Mouse (Mus musculus) right cerebral cortex, postnatal 4 days (tissue): Measurements from ENCODE around the gene Gm609.
"Not testable (repeated sequence)": the region's sequence is repeated elsewhere in the genome, so short reads cannot be mapped to it uniquely, and the experiment has no call there.

ENCODE experiments used
- DNase-seq: peaks from one replicate; pipeline ENCODE4 v3.0.0-alpha.2; 2022

Gm609 gene

DNA sequence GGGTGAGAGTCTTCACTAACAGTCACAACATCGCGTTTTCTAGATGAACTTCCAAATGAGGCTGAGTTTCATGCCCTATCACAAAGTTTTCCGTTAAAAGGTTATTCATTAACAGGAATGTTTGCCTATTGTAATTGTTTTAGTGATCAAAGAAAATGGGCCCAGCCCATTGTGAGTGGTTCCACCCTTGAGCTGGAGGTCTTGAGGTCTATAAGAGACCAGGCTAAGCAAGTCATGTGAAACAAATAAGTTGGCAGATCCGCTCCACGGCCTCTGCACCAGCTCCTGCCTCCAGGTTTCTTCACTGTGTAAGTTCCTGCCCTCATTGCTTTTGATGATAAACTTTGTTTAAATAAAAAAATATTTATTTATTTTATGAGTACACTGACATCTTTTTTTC, at the start of gene Gm609:
Gene Gm609, minus strand, starts transcription at position 43 of the 400 bp plus-strand sequence.
- no peak for DNase-seq

GRCm38 (mm10) chr16:45542108-45542507, 49.3 kb upstream of the Gm609 start:
- DNase-seq = no peak

DNA sequence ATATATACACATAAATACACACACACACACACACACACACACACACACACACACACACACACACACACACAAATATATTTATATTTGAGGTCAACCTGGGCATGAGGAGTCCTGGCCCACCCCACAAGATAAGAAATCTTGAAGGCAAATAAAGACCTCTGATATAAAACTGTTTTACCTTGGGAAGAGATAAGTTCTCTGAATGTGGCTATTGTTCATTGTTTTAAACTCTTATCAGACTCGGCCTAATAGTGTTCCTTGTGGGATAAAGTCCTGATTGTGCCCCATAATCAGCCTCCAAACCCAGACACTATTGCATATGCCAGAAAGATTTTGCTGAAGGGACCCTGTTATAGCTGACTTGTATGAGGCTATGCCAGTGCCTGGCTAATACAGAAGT, 45.6 kb upstream of the Gm609 start:
- DNase-seq = not testable (repeated sequence)

- no peak for DNase-seq
Observed at GRCm38 (mm10) chr16:45535009-45535408, 42.2 kb upstream of the Gm609 start, which contains the start of gene Slc9c1. Gene Slc9c1 (plus strand): TSS chr16:45535309.

DNA sequence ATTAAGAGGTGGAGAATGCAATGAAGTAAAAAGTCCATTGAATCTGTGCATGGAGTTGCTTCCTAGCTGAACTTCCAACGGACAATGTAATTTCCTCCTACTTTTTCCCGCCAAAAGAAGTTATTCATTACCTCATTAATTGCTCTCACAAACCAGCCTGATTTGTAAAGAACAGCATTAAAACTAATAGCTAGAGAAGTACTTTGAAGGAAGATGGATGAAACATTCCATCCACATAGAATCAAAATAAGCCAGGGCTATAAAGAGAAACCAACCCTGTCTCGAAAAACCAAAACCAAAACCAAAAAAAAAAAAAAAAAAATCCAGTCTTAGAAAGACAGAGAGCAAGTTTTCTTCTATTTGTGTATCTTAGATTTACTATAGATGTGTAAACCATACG, 39.2 kb upstream of the Gm609 start, which contains the start of gene Gm17783:
Gene Gm17783, minus strand, starts transcription at position 101 of the 400 bp plus-strand sequence.
- no peak for DNase-seq

DNA sequence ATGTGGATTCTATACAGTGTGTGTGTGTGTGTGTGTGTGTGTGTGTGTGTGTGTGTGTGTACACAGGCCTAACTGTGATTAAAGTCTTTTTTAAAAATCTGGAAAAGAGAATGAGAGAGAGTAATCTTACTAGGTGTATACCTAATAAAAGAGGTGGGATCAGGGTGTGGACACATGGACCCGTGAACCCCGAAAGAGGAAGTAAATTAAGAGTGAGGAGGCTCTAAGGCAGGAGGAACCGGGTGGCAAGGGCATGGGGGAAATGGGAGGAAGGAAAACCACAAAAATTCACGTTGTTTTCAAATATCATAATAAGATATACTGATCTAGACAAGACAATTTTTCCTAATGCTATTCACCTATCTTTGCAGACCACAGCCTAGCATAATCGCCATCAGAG, 32.8 kb upstream of the Gm609 start:
- no peak for DNase-seq

DNA sequence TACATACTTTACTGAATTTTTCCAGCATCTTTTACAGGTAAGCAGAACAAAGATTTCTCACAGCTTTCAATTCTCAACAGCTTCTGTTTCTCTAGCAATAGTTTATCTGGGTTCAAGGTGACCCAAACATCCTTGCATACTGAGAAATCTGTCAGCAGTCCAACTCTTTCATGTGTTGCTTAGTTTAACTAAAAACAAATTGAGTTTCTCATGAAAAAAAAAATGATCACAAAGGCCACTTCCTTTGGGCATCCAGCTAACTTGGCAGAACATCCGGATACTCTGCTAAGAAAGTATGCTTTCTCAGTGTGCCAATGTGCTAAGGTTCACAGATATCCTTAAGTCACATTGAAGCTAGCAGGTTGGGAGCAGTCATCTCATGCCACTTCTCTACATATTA, 2.6 kb upstream of the Gm609 start:
- no peak for DNase-seq

DNA sequence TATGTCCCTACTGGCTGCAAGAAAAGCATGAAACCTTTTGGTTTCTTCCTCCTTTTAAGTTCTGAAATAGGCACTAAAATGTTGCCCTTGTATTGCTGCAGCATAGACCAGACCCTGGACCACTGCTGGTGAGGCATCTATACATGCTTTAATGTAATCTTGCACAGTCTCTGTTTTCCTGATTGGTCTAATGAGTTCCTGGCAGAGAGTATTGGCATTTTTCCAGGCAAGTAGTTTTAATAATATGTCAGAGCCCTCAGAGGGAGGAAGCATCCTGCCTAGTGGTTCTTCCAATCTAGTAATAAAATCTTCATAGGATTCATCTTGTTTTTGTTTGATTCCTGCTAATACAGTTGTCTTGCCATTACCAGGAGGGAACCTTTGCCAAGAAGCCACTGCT, 15.8 kb downstream of the Gm609 start:
- no peak for DNase-seq

DNA sequence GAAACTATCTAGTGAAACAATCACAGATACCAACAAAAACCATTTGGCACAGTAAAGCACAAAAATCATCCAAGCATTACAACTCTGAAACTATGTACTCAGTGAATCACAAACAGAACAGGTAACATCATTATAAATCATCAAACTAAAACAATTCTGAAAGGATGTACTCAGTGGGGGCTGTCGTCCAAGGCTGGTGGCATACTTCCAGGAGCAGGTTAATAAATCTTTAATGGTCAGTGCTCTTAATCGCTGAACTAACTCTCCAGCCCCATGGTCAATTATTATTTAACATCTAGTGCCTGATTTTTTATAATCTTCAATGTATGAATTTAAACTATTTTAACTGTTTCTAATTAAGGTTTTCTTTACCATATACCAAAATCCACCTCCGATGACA, 20.9 kb downstream of the Gm609 start:
- DNase-seq = not testable (repeated sequence)

- no peak for DNase-seq
Observed at GRCm38 (mm10) chr16:45454762-45455161, 38.0 kb downstream of the Gm609 start.

GRCm38 (mm10) chr16:45437230-45437739, 55.5 kb downstream of the Gm609 start:
- DNase-seq = no peak

DNA sequence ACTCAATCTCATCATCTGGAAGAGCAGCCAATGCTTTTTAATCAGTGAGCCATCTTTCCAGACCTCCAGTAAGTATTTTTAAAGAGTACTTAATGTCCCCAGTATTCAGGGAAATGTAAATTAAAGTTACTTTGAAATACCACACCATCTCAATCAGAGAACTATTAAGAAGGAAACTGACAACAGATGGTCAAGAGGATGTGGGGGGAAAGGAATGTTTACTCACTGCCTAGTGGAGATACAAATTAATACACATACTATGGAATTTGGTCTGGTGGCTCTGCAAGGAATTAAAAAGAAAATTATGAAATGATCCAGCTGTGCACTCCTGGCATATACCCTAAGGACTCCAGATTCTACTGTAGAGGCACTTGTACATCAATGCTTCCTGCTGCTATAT, 57.2 kb downstream of the Gm609 start:
- no peak for DNase-seq

GRCm38 (mm10) chr16:45427651-45428050, 65.1 kb downstream of the Gm609 start:
- no peak for DNase-seq

DNA sequence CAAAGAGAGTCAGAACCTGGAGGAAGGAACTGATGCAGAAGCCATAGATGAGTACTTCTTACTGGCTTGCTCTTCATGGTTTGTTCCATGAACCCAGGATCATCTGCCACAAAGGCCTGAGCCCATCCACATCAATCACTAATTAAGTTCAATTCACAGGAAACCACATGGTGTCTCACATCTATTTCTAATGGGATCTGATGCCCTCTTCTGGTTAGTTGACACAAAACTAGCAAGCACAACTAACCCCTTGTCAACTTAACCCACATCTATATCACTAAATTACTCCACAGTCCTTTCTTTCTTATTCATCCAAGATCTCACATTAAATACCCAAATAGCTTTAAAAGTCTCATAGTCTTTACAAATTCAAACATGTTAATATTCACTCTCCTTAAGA, 79.3 kb downstream of the Gm609 start:
- no peak for DNase-seq

DNA sequence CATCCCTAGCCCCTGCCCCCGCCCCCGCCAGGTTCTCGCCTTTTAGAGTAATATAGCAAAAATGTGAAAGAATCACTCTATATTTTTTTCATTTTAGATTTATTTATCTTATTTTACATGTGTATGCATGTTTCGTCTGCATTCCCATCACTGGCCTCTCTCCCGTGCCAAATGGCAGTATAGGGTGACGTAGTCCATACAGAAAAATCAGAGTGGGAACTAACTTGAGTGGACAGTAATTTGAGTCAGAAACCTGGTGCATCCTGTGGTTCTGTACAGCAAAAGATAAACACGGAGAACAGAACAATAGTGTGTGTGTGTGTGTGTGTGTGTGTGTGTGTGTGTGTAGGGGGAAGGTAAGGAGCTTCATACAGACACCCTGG, 83.7 kb downstream of the Gm609 start:
- not testable (repeated sequence) for DNase-seq

- peak; percentile 70 for DNase-seq
Observed at GRCm38 (mm10) chr16:45408425-45409063, 84.2 kb downstream of the Gm609 start, which contains the start of gene Cd200. Gene Cd200 (minus strand): TSS chr16:45409053.

DNA sequence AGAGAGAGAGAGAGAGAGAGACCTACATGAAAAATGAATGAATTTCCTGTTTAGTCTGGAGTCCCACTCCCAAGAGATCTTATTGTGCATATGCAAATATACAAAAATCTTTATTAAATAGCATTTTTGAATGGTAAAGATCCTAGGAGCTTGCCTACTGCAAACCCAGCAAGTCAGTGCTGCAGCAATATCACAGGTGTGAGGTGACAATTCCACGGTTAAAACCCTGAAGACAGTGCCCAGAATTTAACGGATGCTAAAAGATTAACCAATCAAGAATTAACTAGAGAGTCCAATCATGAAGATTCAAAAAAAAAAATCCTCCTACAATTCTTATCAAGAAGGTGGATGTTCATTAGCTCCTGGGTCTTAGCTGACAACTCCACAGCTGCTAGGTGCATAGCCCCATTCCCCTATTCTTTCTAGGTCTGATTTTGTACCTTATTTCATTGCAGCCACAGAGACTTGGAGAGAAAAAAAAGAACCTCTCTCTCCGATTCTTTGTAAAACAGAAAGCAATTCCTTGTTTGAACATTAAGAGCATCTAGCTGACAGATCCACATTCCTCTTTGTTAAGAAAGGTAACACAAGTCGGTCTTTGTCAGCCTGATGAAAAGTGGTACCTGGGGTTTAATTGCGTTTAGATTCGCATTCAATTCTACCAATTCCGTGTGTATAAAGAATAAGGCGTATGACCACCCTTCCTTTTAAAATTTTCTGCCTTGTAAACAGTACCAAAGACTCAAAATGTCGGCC, 84.9 kb downstream of the Gm609 start:
- no peak for DNase-seq

GRCm38 (mm10) chr16:45407091-45407490, 85.7 kb downstream of the Gm609 start:
- no peak for DNase-seq

GRCm38 (mm10) chr16:45402951-45403350, 89.8 kb downstream of the Gm609 start:
- DNase-seq = no peak

DNA sequence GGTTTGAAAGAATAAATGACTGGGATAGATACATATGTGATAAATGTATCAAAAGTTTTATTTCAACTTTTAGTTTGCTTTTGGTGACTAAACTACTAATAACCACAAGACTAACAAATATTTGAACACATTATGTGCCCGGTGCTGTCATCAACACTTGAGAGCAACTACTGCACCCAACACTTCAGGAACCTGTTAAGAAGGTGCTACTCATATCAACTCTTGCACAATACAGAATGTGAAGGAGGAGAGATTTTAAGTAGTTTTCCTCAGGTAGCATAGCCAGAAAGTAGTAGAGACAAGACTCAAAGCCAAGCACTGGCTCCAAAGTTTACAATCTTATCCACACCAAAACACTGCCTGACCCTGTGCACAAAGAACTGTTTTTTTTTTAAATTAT, 90.7 kb downstream of the Gm609 start:
- DNase-seq = no peak

- no peak for DNase-seq
Observed at GRCm38 (mm10) chr16:45399947-45400555, 92.7 kb downstream of the Gm609 start.

DNA sequence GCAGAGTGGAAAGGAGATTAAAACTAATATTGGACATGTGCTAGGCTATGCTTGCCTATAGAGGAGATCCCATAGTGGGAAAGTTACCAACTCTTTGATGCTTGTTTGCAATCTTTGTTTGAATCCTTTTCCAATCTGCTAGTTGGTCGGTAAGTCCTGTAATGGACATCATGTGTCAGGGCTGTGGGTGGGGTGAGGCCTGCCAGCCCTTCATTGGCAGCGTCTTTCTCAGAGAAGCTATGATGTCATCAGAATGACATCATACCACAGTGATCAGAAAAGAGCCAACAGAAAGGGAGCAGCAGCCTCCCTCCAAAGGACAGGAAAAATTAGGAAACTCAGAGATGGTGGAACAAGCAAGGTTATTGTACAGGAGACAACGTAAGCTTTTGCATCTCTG, 93.4 kb downstream of the Gm609 start:
- DNase-seq = no peak

DNA sequence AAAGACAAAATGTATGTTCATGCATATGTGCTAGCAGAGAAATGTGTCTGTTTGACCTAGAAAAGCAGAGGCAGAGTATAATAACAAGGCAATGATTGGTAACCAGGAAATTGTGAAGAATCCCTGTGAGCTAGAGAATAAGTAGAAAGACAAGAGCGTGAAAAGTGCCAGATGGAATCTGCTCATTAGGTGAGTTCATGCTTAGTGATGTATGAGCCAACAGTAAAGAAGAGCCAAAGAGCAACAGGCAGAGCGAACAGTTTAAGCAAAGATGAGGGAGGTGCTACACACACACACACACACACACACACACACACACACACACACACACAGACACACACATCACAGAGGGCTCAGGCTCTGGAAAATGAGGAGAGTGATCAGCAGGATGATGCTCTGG, 95.3 kb downstream of the Gm609 start:
- no peak for DNase-seq

GRCm38 (mm10) chr16:45392246-45392645, 100.5 kb downstream of the Gm609 start:
- DNase-seq = no peak
